Mouse (Mus musculus): Measurements from ENCODE around the gene Gcn1l1.

Gene Gcn1l1

DNA sequence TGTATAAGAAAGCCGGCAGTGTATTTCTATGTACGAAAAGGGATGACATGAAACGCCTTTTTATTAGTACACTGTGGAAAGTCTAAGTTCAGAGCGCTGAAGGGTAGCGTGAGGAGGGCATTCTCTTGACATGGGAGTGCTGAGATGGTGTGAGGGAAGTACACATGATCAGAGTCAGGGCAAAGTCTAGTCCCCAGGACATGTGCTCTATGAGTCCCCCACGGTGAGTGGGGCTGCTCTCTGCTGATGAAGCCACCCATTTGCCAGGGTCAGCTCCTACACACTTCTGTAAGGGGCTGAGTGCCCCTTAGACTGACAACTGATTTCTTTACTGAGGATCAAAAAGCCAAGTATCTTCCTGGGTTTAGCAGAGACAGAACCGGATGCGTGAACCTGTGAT is 102.2 kb downstream of the Gcn1l1 start:
- DNase-seq = no peak

DNA sequence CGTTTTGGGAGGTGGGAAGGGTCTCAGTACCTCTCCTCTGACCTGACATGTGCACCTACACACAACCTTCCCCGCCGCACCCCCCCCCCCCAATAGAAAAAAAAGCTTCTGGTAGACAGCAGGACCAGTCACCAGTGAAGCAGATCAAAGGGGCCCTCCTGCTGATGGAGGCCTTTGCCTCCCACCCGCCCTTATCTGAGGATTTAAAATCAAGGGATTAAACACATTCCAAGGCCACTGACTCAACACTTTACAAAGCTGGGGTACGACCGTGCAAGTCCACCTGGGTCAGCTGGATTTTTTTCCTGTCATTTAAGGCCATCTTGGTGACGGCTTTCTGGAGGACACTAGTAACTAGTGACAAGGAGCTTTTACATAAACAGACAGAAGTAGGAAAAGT is 102.8 kb downstream of the Gcn1l1 start:
- DNase-seq = no peak

DNA sequence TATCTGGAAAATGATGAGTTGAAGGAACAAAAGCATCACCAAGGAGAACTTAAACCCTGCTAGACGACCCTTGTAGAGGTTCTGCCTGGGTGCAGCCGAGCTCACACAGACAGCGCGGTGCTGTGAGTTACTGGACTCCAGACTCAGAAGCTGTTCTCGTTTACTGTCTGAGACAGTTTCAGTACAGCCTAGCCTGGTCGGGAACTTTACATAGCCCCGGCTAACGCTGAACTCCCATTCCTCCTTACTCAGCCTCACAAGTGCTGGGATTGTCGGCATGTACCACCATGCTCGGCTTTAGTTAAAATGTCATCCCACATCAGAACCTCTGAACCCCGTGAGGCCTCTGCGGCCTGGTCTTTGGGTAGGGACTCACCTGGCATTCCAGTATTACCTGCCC is 103.9 kb downstream of the Gcn1l1 start:
- no peak for DNase-seq

DNA sequence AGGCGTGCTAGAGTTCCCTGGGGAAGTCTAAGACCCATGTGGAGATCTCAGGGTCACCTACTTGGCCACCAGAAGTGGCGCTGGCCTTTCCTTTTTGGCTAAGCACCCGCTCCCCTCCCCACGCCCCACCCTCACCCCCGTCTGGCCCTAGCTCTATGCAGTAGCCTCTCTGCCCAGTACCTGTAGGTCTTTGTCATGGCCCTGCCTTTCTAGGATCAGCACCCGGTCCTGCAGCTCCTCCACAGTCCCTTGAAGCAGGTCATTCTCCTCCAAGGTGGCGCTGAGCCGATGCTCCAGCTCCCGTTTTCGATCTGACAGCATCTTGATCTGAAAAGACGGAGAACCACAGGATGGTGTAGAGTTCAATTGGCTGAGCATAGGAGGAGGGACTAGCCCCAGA is 104.9 kb downstream of the Gcn1l1 start:
- no peak for DNase-seq

DNA sequence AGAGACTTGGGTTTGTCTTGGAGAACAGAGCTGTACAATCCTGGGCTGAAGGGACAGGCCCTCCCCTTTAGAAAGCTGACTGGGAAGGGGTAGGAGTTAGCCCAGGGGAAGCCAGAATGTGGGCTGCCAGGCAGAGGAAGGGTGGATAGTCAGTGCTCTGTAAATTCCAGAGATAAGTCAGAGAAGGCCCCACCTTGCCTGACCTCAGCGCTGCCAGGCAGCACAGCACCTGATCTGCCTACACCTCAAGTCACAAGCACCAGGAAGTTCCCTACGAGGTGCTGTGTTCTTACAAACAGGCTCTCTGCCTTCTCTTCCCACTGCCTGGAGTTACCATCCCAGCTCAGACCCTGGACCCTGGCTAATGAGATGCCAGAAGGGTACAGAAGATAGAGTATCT is 105.4 kb downstream of the Gcn1l1 start:
- no peak for DNase-seq

DNA sequence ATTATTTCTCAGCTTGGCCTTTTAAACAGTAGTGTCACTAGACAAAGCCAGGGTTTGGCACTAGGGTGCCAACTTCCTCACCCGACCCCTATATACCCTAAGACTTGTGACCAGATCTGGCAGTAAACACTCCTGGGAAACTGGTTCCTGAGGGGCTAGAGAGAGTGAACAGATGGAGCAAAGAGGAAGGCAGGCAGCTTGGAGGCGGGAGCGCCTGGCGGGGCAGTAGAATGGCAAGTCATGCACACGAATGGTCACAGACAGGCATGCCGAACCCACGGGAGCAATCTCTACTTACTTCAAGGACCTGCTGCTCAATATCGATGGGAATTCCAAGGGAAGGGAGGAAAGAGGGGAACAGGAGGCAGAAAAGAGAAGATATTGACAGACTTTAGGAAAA is 106.8 kb downstream of the Gcn1l1 start:
- no peak for DNase-seq
